Mouse (Mus musculus) liver, embryonic 14.5 days (tissue): ENCODE measurements around the gene Rps16. TPM values are rescaled to one million over a fixed set of nuclear protein-coding genes. Genes with fewer than 3 reads are reported as not detected.
"Not testable (repeated sequence)": the region's sequence is repeated elsewhere in the genome, so short reads cannot be mapped to it uniquely, and the experiment has no call there.

ENCODE experiments used
- ATAC-seq: fragments of 200-750 bp; cut with Nextera tagmentation; 2 replicates; pipeline ENCODE4 v1.8.0; 2017; ENCODE audit warnings: moderate number of reproducible peaks, mild to moderate bottlenecking, moderate library complexity; ENCODE audit not compliant: insufficient read depth
- DNase-seq, 3 experiments: peaks; one replicate each; pipeline ENCODE4 v3.0.0-alpha.2; 2012 to 2013; ENCODE audit warnings: low read depth in 3 of 3, low spot score in 3 of 3
- H3K27ac ChIP-seq: fragments of 300-500 bp; sonication (generic); 2 replicates; pipeline ENCODE4 v1.5.1; 2014; ENCODE audit warnings: moderate library complexity, mild to moderate bottlenecking, control low read depth, inconsistent platforms
- H3K27me3 ChIP-seq: fragments of 300-500 bp; sonication (generic); 2 replicates; pipeline ENCODE4 v1.6.1; 2014; ENCODE audit warnings: mild to moderate bottlenecking, low read length, moderate library complexity; ENCODE audit not compliant: control insufficient read depth, insufficient read depth
- H3K36me3 ChIP-seq: fragments of 300-500 bp; sonication (generic); replicated peaks from 2 replicates; pipeline ENCODE4 v1.6.1; 2014; ENCODE audit warnings: low read depth; ENCODE audit not compliant: control insufficient read depth, insufficient read depth
- H3K4me1 ChIP-seq, 2 experiments: fragments of 200-500 bp in 1 of 2; fragments of 300-500 bp in 1 of 2; sonication (generic) in 1 of 2; replicated peaks; 2 replicates each; pipeline ENCODE4 v1.6.1; 2012 to 2014; ENCODE audit warnings: antibody characterized with exemption in 1 of 2, inconsistent platforms in 1 of 2, low read length in 1 of 2; ENCODE audit not compliant: control insufficient read depth in 2 of 2, insufficient read depth in 2 of 2
- H3K4me2 ChIP-seq: fragments of 300-500 bp; sonication (generic); 2 replicates; pipeline ENCODE4 v1.6.1; 2014; ENCODE audit warnings: low read depth, mild to moderate bottlenecking, control low read depth, moderate library complexity
- H3K4me3 ChIP-seq, 2 experiments: fragments of 200-500 bp in 1 of 2; fragments of 300-500 bp in 1 of 2; sonication (generic) in 1 of 2; 2 replicates each; pipeline ENCODE4 v1.5.1; 2012 to 2014; ENCODE audit warnings: low read depth in 2 of 2, low read length in 2 of 2, mild to moderate bottlenecking in 2 of 2, control low read depth in 1 of 2, inconsistent platforms in 1 of 2, moderate library complexity in 1 of 2; ENCODE audit not compliant: insufficient read depth in 1 of 2
- H3K9ac ChIP-seq: fragments of 300-500 bp; sonication (generic); replicated peaks from 2 replicates; pipeline ENCODE4 v1.6.1; 2014; ENCODE audit warnings: mild to moderate bottlenecking, control low read depth, moderate library complexity
- H3K9me3 ChIP-seq: fragments of 300-500 bp; sonication (generic); 2 replicates; pipeline ENCODE4 v1.6.1; 2016; ENCODE audit warnings: low read length, mixed read lengths; ENCODE audit not compliant: control insufficient read depth
- CTCF ChIP-seq: IDR thresholded peaks from 2 replicates; pipeline ENCODE4 v1.5.1; 2016; ENCODE audit warnings: antibody characterized with exemption, low read depth, control low read depth
- EP300 ChIP-seq: IDR thresholded peaks from 2 replicates; pipeline ENCODE4 v1.6.1; 2016; ENCODE audit warnings: antibody characterized with exemption, low read depth
- WGBS: fragments of 180-500 bp; shearing (Covaris S2); extraction: QIAGEN DNeasy Blood & Tissue Kit; methylation state at CpG from one replicate; pipeline ENCODE4 v1.1.7; 2014; ENCODE audit not compliant: insufficient replicate concordance; 5-methylcytosine and 5-hydroxymethylcytosine counted together
- polyA plus RNA-seq, 2 experiments: library from polyadenylated mRNA; depleted of rRNA in 1 of 2; stranded (reverse) in 1 of 2; unstranded in 1 of 2; fragments of >200 nt; fragmentation: Nextera tagmentation in 1 of 2; extraction: Ambion mirVana in 1 of 2; gene quantifications; 2 replicates each; pipeline versions ENCODE4 v1.2.1 to v1.2.3; 2012 to 2014

The Rps16 gene
- polyA plus RNA-seq, 2 experiments = 900 to 1,209 TPM

DNA sequence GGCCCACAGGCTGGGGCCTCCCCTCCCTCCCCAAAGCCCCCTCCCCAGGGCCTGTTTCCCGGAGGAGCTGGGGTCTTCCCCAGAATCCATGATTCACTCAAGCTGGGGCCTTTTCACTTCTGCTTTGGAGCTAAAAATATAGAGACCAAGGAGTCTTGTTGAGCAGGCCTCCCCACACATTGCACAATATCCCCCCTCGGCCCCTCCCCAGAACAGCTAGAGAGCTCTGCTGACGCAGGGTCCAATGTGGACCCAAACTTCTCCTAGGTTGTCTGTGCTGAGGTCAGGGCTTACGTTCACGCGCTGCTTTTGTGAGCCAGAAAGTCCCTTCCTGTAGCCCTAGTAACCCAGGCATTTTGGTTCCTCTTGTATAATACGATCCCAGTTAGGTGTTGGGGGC is 35.6 kb downstream of the Rps16 start:
- 40% methylated on average over 7 of the region's 7 CpGs for WGBS
- no peak overlapping the region for H3K4me2 ChIP-seq
- no peak overlapping the region for H3K9ac ChIP-seq
- no peak for TF ChIP-seq EP300
- H3K9me3 ChIP-seq = no peaks in the 10 kb centered on the region
- H3K36me3 ChIP-seq = peaks cover 6% of the 10 kb centered on the region; the same call in 1 of the 2 replicates
- H3K4me3 ChIP-seq = no peak overlapping the region
- DNase-seq = no peak
- no peaks in the 10 kb centered on the region for H3K27me3 ChIP-seq
- H3K27ac ChIP-seq = no peak overlapping the region; the same call in 1 of the 2 replicates
- ATAC-seq = no peak
- H3K4me1 ChIP-seq = peaks cover 32 to 33% of the 10 kb centered on the region in 2 experiments

DNA sequence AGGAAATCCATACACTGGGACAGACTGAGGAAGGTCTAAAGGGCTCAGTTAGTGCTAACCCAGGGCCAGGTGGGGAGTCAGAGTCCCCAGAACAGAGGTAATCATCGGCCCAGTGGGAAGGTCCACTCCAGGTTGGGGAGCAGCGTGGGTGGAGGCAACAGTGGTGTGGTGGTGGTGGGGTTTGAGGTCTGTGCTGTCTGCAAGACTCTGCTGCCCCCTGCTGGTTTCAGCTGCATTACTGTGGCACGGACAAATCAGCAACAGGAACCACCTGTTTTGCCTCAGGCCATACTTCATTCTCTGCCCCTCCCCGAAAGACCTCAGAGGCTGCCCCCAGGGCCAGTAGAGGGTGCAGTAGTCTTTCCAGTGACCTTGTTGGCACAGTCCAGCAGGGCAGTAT is 36.0 kb downstream of the Rps16 start:
- Histone ChIP-seq H3K27ac (no peak overlapping the region; the same call in 1 of the 2 replicates), H3K4me1 (peaks cover 30 to 31% of the 10 kb centered on the region in 2 experiments), H3K4me3 (no peak overlapping the region), H3K9me3 (no peaks in the 10 kb centered on the region), H3K4me2 (no peak overlapping the region), H3K36me3 (peaks cover 6% of the 10 kb centered on the region; the same call in 1 of the 2 replicates), H3K27me3 (no peaks in the 10 kb centered on the region), H3K9ac (no peak overlapping the region)
- peak; percentile 19; the same call in 1 of the 2 replicates for ATAC-seq
- 2% methylated on average over 4 of the region's 4 CpGs for WGBS
- peak in 2 of 3 experiments; percentile 66 to 72 for DNase-seq
- TF ChIP-seq EP300 (no peak), CTCF (peak; percentile 97)

DNA sequence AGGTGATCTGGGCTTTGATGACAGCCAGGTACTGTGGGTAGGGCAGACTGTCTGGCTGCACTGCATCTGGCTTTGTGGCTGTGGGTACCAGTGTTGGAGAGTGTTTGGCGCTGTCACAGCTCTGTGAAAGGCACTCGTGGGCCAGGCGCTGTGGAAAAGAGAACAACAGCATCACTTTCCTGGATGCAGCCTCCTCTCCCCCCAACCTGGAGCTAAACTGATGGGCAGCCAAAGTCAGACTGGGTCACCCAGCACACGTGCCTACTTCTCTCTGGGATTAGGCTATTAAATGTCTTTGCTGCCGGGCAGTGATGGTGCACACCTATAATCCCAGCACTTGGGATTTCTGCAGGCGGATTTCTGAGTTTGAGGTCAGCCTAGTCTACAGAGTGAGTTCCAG is 36.4 kb downstream of the Rps16 start:
- peaks cover 30 to 31% of the 10 kb centered on the region in 2 experiments for H3K4me1 ChIP-seq
- not testable (repeated sequence) for H3K27me3 ChIP-seq
- WGBS = 66% methylated on average over 6 of the region's 6 CpGs

DNA sequence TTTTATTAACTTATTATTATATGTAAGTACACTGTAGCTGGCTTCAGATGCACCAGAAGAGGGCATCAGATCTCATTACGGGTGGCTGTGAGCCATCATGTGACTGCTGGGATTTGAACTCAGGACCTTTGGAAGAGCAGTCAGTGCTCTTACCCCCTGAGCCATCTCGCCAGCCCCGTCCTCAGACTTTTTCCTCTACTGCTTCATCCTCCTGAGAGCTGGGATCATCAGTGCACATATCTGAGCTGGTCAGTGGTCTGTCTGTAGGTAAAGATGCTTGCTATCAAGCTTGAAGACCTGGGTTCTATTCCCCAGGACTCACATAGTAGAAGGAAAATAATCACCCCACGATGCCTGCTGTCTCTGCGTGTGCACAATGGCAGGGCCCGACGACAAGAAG is 36.9 kb downstream of the Rps16 start:
- H3K9me3 ChIP-seq, H3K9ac ChIP-seq, H3K27ac ChIP-seq, H3K4me3 ChIP-seq, ATAC-seq, DNase-seq, H3K4me2 ChIP-seq, H3K36me3 ChIP-seq, H3K27me3 ChIP-seq: not testable (repeated sequence)
- peaks cover 26 to 28% of the 10 kb centered on the region in 2 experiments for H3K4me1 ChIP-seq
- WGBS = 69% methylated on average over 7 of the region's 7 CpGs

More for the DNA sequence above, 36.4 kb downstream of the Rps16 start:
- not testable (repeated sequence) for DNase-seq, ATAC-seq, H3K4me3 ChIP-seq, H3K36me3 ChIP-seq, H3K4me2 ChIP-seq, H3K9me3 ChIP-seq, H3K9ac ChIP-seq, H3K27ac ChIP-seq

DNA sequence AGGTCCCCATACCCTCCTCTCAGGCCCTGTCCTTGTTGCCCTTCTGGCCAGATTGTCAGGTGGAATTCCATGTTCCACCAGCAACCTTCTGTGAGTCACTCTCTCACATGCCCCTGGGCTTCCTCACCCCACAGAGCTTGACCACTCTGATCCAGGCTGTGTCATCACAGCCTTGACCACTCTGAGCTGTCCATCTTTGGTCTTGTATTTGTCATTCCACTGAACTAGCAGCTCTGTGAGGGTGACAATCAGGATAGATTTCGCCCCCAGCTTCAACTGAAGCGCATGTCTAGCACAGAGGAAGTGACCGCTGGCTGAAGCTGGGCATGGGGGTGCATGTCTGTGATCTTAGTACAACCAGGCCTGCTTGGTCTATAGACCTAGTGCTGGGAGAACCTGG is 39.9 kb downstream of the Rps16 start:
- no peak overlapping the region for H3K9ac ChIP-seq
- DNase-seq (no peak), ATAC-seq (no peak)
- WGBS = 87% methylated on average over 3 of the region's 3 CpGs
- no peak overlapping the region for H3K4me2 ChIP-seq
- no peak overlapping the region for H3K27ac ChIP-seq
- TF ChIP-seq EP300 = no peak
- H3K4me1 ChIP-seq = peaks cover 10 to 11% of the 10 kb centered on the region in 2 experiments
- no peaks in the 10 kb centered on the region for H3K9me3 ChIP-seq
- H3K4me3 ChIP-seq = no peak overlapping the region
- H3K27me3 ChIP-seq = no peaks in the 10 kb centered on the region
- H3K36me3 ChIP-seq = peaks cover 6% of the 10 kb centered on the region
